Mouse (Mus musculus): ENCODE results near the gene Tent5c.

Gene Tent5c

DNA sequence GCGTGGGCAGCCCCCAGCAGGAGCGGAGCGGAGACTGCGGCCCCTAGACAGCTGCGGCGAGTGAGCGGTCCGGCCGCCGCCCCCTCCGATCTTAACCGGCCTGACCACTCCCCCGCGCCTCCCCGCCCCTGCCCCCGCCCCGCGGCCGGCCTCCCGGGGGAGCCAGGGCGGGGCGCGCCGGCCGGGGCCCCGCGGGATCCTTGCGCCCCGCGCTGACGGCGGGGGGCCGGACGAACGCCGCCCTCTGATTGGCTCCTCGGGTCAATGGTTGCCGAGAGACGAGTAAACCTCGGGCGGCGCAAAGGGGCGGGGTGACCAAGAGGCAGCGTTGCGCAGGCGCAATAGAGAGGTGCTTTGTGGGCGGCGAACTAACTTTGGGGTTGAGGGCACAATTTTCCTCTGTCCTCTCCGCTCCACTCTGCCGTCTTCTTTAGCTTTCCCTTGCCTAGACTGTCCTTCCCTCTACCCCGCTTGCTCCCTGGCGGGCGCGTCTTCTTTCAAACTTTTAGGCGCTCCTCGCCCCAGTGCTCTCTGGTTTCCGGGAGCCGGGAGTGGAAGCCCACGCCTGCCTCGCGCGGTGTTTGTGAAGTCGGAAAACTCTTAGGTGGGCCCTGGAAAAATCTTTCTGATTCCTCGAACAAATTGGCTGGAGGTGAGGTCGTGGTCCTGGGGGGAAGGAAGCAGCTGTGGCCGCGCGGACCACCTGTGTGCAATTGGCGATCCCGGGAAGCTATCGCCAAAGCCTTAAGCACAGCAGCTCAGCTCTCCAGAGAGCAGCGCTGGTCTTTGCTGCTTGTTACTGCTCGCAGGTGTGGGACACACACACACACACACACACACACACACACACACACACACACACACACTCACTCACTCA lies at the start of gene Tent5c:
Tent5c (minus strand) TSS at position 192 of the 877 bp plus-strand sequence.
- peak; percentile 50 for DNase-seq

DNA sequence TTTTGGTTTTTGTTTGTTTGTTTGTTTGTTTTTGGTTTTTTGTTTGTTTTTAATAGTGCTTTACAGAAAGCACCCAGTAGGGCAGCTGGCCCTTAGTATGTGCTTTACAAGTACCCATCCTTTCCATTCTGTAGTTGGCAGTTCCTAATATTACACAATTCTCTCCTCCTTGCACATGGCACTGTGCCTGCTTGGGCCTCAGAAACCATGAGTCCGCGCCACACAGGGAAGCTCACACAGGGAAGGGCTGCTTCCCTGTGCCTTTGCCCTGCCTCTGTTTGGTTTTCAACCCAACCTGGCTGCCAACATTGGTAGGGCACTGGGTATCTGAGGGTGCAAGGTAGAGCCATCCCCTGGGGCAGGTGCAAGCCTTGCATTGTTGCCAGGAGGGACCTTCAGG lies 47.6 kb upstream of the Tent5c start:
- DNase-seq = no peak

DNA sequence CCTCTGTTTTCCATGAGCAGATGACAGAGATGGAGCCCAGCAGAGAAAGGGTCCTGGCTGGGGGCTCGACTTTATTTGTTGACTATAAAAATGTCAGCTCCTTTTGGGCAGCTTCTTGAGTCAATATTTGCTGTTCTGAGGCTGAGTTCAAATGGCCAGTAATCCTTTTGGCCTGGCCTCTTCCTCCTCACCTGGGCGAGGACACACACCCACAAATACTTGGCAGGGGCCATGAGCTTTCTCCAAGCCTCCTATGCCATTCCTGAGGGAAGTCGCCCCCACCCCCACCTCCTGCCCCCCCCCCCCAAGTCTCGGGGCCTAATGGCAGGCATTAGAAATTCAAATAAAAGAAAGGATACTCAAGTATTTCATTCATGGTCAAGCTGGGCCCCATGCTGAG lies 46.8 kb upstream of the Tent5c start:
- no peak for DNase-seq

DNA sequence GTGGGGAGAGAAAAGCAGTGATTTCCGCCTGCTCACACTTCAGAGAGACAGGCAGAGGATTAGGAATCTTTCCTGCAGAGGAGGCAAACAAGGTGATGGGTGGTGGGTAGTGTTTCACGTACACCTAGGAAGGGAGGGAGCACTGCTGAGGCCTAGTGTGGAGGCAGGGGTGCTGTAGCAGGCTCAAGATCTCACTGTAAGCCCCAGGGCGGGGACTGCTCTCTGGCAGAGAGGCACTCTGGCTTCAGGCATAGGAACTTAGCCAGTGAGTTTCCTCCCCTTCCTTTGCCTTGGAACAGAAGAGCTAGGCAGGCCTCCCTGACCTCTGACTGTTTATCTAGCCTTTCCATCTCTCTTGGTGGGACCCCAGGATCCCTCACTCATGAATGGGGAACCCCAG lies 46.2 kb upstream of the Tent5c start:
- DNase-seq = no peak

DNA sequence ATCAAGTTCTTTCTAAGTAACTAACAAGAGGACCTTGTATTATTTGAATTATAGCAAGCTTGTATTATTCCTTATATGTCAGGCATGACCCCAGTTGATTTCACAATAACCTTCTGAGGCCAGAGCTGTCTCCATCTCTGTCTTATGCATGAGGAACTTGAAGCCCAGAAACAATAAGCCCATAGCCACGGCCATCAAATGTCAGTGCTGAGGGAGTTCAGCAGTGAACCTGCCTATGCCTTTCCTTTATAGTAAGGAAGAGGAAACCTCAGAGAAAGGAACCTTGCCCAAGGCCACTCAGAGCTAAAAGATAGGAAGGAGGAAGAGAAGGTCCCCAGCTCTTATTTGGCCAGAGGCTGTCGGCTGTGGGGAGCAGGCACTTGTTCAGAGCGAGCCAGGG lies 45.3 kb upstream of the Tent5c start:
- DNase-seq = no peak

DNA sequence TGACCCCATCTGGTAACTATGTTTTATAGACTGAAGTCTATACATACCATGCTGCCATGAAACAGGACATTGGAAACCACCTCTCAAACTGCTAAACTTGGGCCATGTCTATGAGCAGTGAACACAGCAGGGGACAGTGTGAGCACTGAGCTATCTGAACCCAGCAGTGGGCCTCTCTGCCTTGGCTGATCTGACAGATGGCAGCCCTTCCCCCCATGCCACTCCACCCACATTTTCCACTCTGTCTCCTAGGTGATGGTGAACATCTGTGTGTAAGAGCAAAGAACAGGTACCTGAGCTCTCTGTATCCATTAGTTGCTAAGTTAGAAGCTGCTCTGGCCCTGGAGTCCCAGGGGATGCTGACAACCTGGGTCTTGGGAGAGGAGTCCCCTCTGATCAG lies 44.3 kb upstream of the Tent5c start:
- DNase-seq = no peak

DNA sequence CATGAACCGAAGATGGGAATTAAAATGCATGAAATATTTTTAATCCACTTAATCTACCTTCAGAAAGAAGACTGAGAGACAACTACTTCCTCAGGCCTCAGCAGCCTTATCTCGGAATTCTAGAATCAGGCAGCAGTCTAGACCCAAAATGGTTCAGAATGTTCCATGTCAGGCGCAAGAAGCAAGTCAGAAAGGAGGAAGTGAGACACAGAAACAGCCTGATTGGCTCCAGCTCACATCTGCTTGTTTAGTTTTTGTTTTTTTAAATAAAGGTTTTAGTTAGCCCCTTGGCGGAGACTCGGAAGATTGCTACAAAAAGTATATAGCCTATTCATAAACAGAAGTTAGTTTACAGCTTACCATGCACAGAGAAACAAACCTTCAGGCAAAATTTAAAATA lies 41.8 kb upstream of the Tent5c start:
- no peak for DNase-seq

DNA sequence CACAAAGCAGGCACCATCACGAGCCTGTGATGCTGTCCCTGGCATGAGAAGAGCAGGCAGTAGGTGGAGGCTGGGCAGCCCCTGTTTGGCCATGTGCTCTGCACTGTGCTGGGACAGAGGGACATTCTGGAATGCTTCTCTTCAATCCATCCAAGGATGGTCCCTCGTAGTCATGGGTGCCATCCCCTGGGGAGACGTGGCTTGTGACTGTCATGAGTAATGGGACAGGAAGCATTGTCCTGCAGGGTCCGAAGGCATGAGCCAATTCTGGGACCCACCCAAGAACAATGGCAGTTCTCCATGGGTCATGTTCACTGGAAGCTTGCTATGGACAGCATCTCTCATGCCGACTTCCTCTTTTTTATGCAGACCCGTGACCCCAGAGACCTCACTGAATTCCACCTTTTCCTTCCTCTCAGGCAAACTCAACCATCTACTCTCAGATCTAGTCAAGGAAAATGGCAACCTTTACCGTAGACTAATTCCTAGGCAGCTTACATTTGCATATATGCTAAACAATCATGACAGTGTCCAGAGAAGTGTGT lies 41.2 kb upstream of the Tent5c start:
- DNase-seq = no peak

DNA sequence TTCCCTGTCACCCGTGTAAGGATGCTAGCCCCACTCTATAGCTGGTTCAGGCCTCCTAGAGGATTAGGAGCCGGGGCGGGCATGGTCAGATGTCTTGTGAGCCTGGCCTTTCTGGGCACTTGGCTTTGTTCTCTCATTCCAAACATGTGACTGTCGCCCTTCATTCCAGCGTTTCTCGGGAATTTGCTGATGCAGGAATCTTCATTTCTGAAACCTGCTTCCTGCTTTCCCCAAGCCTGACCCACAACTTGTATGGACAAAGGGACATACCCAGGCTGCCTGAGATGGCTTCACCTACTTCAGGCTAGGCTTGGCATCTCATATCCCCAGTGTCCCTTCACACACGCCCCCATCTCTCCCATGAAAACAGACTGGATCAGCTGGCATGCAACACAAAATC lies 33.5 kb upstream of the Tent5c start:
- DNase-seq = no peak

DNA sequence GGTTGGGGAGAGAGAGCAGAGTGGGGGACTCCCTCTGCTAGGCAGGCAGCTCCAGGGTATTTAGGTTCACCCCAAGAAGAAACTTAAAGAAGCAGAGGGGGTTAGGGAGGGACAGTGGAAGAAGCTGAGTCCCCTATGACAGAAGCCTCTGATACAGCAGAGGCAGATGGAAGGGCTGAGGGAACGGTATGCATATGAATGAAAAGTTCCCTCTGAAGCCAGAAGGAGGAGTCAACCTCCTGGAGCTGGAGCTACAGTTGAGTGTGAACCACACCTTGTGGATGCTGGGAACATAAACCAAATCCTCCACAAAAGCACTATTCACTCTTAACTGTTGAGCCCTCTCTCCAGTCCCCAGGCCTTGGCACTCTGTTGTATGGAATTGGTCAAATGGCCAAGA lies 32.5 kb upstream of the Tent5c start:
- no peak for DNase-seq

DNA sequence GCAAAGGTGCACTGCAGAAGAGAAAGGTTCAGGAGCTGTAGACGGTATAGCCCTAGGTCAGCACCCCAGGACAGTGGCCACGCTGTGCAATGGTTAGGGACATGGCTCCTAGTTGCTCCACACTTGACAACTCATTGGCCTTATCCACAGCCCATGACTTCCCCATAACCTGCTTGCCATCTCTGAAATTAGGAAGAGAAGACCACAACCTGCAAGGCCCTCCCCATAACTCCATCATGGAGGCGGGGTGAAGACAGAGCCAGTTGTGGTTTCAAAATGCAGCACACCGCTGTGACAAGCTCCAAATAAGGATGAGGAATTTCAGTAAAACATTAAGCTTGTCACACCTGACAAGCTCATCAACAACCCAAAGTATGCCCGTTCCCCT lies 26.6 kb upstream of the Tent5c start:
- no peak for DNase-seq

DNA sequence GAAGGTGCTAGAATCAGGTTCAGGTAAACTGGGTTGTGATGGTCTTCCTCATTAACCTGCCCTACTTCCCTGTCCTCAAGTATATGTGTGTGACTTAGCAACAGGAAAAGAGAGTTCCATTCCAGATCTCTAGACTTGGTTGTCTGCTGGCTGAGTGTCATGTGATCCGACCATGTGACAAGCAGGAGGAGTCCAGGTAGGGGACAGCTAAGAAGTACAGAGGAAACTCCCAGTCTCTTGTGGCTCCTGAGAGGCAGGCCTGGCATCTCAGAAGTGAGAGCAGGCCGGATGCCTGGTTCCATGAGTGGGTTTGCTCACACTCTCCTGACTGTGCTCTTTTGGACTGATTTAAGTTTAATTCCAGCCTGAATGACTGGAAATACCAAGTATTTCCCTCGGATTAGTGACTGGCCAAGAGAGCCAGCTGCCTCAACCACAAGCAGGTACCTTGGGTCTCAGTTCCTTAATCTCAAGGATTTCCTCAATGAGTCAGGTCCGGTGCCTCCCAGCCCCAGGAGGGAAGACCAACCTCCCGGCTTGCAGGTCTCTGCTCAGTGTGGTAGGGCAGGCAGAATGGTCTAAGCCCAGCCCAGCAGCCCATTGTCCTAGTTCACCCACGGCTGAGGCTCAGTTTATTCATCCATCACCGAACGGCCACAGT lies 26.1 kb upstream of the Tent5c start:
- DNase-seq = no peak

DNA sequence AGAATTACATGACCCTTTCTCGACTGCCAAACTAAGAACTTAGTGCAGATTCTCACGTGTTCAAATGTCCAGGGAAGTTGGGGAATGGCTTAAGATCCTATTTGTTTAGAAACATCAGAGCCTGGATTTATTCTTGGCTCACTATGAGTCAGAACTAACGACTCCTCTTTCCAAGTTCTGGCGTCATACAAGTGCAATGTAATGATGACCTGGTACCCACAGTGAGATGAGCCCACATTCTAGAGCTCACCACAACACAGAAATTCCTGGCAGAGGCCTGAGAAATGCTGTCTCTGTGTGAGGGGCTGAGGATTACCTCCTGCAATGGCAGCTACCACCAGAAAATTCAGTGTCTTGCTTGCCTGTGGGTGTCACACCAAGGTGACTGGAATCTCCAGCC lies 18.1 kb upstream of the Tent5c start:
- DNase-seq = no peak

DNA sequence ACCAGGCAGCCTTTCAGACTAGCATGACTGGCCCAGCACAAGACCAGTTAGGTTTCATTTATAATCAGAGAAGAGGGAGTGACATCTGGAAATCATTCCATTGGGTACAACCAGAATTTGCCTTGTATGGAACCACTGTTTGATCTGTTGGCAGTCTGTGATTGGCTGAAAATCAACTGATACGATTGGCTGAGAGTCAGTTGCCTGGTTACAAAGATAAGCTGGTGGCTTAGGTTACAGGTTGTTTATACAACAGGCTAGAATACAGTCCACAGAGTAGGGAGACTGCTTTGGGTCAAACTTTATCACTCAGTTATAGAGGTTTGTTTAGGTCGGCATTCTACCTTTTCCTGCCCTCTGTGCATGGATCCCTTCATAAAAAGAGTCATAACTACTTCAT lies 17.6 kb upstream of the Tent5c start:
- DNase-seq = no peak

DNA sequence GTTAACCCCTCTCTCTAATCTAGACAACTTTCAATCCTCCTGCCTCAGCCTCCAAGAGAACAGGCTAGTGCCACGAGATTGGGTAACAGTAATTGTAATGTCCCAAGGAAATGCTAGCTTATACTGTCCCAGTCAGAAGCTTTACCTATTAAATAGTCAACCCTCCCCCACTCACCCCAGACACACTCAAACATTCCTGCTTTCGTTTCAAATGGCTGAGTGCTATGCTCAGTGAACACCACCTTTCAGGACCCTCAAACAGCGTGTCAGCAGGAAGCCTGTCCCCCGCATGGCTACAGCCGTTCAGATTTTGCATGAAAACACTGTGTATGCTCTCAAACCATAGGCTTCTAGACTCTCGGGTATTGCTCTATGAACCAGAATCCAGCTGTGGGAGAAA lies 14.8 kb upstream of the Tent5c start:
- no peak for DNase-seq

DNA sequence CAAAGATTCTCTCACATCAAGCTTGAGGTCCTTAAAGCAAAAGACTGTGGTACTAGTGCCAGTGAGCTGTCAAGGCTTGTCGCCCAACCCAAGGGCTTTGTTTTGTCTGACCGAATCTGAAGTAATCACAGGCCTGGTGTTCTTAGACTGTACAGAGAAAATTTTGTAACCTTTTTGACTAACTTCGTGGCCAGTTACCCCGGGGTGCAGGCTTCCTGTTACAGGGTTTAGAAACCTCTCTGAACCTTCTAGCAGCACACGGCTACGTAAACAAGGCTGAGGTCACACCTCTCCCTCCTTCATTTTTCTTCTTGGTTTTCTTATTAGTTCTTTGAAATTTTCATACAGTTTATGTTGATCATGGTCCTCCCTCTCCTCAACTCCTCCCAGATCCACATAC lies 13.4 kb upstream of the Tent5c start:
- no peak for DNase-seq

DNA sequence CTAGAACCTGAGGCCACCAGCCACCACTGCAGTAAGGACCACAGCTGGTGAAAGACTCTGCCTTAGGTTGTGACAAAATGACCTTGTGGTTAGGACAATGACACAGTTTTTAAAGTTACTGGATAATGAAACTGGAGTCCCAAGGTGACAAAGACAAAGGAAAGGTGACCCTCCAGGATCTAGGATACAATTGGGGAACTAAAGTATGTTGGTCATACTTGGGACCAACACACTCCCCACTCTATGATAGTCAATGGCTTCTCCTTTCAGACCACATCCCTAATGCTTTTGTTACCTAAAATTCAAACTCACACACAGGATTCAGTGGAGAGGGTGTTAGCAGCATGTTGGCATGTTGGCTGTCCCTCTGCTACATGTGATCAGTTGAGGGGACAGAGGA lies 12.8 kb upstream of the Tent5c start:
- DNase-seq = no peak

DNA sequence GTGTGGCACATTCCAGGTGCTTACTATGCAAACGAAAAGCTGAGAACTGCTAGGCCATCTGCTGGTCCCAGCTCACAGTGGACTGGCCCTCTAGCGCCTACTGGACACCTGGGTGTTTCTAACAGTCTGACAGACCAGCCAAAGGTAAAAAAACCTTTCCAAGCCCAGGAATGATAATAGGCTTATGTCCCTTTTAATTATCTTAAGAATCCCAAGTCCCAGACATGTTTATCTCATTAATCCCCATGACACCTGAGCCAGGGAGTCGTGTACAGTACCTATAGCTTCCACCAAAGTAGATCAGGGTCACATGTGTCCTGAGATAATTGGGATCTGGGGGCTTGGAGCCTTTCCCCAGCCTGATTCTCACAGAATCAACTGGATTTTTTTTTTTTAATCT lies 7.0 kb upstream of the Tent5c start:
- DNase-seq = no peak

DNA sequence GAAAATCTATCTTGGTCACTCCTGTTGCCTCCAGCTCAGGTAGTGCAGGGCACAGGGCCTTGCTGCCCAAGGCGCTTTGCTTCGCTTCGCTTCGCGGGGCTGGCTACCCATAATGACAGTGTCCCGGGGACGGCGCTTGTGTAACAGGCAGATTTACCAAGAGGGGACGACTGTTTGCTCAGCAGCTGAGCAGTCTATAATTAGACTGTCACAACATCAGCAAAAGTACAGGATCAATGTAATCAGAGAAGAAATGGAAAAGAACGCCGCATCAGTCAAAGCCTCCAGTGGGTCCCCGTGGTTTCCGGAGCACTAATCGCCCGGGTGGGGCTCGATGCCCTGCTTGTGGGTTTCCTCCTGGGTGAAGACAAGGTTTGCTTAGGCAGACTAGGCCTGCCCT lies 6.3 kb upstream of the Tent5c start:
- no peak for DNase-seq

DNA sequence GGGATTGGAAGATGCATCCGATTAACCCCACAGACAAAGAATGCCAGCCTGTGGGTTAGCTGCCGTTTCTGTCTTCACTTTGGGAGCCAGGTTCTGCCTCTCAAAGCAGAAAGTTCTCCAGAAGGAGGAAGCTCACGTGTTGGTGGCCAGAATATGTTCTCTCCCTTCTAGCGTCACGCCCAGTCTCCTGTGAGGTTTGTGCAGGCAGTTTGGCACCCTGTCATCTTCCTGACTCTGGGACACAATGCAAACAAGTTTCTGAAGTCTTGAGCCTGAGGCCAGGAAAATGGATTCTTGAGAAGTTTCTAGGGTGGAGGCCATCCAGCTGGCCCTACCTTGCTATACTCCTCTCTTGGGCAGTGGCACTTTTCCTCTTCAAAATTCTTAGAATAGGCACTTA lies 5.8 kb upstream of the Tent5c start:
- no peak for DNase-seq

DNA sequence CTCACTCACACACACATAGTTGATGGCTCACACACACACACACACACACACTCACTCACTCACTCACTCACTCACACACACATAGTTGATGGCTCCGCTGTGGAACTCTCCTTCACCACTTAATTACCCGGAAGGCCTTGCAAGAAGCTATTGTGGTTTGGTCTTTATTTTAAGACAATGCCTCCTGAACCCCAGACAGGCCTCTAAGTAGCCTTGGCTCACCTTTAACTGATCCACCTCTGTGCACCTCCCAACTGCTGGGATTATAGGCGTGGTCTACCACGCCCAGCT lies 831 bp upstream of the Tent5c start:
- DNase-seq = no peak

DNA sequence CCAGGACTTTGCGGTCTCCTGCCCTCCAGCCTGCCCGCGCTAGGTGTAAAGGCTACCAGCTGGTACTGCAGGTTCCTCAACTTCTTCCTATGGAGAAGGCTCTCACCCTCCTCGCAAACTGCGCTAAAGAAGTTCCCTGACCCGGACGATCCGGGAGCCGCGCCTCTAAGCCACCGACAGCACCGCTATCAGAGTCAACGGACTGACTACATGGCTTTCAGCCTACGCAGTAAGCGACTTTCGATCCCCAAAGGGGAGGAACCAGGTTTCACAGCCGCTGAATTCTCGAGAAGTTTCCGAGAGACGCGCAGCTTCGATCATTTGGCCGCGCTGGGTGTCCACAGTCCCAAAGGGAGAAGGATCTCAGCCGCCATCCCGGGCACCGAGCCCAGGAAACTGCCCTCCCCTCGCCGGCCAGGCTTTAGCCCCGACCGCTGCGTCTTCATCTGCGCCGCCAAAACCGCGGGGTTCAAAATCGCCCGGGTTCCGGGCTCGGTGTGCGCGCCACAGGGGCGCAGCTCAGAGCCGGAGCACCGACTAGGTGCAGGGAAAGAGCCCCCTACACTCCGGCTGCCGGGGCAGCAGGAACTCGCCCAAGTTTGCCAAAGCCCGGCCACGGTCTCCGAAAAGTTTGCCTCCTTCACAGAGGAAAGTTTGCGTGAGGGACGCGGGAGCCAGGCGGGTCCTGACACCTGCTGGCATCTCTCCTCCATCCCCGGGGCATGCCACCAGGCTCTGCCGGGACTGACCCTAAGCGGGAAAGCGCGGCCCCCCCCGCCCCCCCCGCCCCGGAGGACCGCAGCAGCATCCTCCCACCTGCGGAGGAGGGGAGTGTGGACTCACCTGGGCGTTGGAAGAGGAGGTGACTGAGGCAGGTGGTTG lies 632 bp downstream of the Tent5c start:
- peak; percentile 15 for DNase-seq

DNA sequence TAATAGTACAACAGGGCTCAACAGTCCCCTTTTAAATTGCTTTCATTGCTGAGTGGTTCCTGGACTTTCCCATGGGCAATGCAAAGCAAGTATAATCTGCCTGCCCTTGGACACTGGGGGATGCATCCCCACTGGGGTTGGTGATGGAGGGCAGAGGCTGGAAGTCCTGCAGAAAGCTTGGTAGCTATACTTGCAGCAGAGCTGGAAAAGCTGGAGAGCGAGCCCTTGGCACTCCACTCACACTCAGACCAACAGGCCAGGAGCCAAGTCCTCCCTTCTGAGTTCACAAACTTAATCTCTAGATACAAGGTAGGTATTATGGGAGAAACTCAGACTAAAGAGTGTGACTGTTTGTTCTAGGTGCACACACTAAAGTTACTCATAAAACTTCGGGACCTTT lies 2.1 kb downstream of the Tent5c start:
- DNase-seq = no peak

All from cerebellum, adult 9-10 months (tissue).